9 mouse cellular contexts compared by ENCODE assay signal in the genomic region with DNA sequence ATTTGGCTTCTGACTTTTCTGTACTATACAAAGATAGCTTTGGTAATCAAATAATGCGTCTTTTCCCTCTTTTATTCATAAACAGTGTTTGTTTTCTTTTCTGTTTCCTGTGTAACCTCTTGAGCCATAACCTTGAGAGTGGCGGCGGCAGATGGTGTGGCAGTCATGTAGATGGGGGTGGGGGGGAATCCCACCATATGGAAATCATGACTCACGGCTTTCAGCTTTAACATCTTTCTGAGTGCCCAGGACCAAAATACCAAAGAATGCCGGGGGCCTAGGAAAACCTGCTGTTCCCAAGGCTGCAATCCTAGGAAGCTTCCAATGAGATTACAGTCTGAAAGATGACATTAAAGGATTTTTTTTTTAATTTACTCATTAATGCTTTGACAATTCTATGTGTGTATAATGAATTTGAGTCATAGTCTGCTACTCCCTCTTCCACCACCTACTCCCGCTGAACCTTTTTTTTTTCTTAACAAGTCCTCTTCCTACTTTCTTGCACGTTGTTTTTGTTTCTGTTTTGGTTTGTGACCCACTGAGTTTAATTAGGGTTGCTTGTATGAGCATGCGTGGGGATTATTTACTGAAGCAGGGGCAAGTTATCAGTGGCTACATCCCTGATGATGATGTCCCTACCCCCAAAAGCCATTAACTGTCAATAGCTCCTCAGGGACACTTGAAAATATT.
A peak's percentile ranks its signal among the peaks of the same experiment; 100 is the strongest.
DNase-seq lines count a peak whose midpoint lies in the region.
"Had no signal": no experiment of that assay in that cellular context is flagged by ENCODE, and none has a peak within 500 bp of the region (broad histone marks: within the 10 kb centered on the region; RNA-seq: fewer than 3 reads in every experiment).

No protein-coding gene starts in this region.

- intact Hi-C loops in left cerebral cortex, postnatal 14 days (cut with DNase I), result no loop called here

- peak; percentile 10 to 40 for DNase-seq in frontal cortex, adult 2 months (ENCODE audit: extremely low spot score in 1 of 2, low spot score in 1 of 2)
- DNase-seq in frontal cortex, postnatal 25 days (ENCODE audit: low spot score in 2 of 2), result no peak
- DNase-seq in CD4-positive helper T cell, adult 2 months (ENCODE audit: low read depth, low spot score), result peak; percentile 35
- DNase-seq in cerebellum, adult 8-10 months, result peak; percentile 59
- peak; percentile 17 to 24 for DNase-seq in left cerebral cortex, postnatal 14 days (ENCODE audit: low spot score in 2 of 2)
- DNase-seq in kidney, adult 11 months, result no peak
- DNase-seq in c-Kit-positive CD71-positive TER-119-positive erythroid progenitor cells, embryonic 14.5 days (ENCODE audit: low spot score), result no peak
- no peak for DNase-seq in adrenal gland, postnatal 36 days
- DNase-seq: midbrain, embryonic 14.5 days had no signal

Comparison
In these comparisons a context has a peak if more than half of its experiments do, and no peak if none do; other contexts are left out.
1. DNase-seq: peak in frontal cortex, adult 2 months (2 of 2), CD4-positive helper T cell, adult 2 months (single experiment), cerebellum, adult 8-10 months (single experiment) and left cerebral cortex, postnatal 14 days (2 of 2); none in frontal cortex, postnatal 25 days (0 of 2), kidney, adult 11 months (single experiment), c-Kit-positive CD71-positive TER-119-positive erythroid progenitor cells, embryonic 14.5 days (single experiment) and adrenal gland, postnatal 36 days (0 of 2).